Mouse (Mus musculus): Measurements from ENCODE around the gene Tor1aip2. TPM values are rescaled to one million over a fixed set of nuclear protein-coding genes. Genes with fewer than 3 reads are reported as not detected.

The Tor1aip2 gene
- polyA plus RNA-seq, 1 experiment, result 104 TPM

DNA sequence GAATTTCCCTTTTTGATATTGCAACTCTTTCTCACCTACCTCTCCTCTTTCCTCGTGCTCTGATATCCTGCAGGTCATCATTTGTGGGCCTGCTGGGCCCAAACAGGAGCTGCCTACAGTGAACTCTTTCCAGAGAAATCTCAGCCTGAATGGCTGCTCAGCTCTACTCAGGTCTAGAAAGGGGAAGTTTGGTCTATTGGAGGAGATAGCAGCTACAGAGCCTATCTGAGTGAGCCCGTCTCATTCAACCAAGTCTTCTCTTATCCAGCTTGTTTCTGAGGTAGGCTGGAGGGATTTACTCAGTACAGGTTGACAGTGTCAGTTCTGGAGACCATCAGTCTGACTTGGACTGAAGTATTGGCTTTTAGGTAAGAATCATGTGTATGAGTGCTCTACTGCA lies 68.6 kb downstream of the Tor1aip2 start:
- Histone ChIP-seq H3K4me1 (ENCODE audit: control insufficient read depth, insufficient read depth, low read length) (no peaks in the 10 kb centered on the region), H3K4me3 (ENCODE audit: insufficient read depth, low read length) (no peak overlapping the region), H3K27ac (ENCODE audit: insufficient read depth, low read depth, low read length) (no peak overlapping the region)
- no peak for TF ChIP-seq POLR2A (IDR thresholded peaks at IDR 0.05; ENCODE audit: borderline replicate concordance, low read depth, low read length)
- no peak for TF ChIP-seq CTCF (IDR thresholded peaks at IDR 0.05; ENCODE audit: low read depth, low read length)

DNA sequence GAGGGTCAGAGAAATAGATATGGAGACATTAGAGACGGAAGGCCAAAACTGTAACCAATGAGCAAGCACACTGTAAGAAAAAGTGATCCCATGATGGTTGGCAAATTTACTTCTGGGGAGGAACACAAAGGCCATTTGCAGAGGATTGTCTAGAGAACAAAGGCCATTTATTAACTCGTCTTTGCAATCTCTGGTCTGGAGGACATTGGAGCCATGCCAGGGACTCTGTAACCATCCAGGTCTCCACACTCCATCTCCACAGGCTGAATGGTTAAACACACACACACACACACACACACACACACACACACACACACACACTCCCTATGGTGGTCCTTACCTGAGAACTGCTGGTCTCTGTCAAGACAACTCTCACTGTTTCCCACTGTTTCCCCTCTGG lies 70.2 kb downstream of the Tor1aip2 start:
- H3K4me3 ChIP-seq (ENCODE audit: insufficient read depth, low read length), result no peak overlapping the region
- no peak overlapping the region for H3K27ac ChIP-seq (ENCODE audit: insufficient read depth, low read depth, low read length)
- TF ChIP-seq POLR2A (IDR thresholded peaks at IDR 0.05; ENCODE audit: borderline replicate concordance, low read depth, low read length), result no peak
- no peak for TF ChIP-seq CTCF (IDR thresholded peaks at IDR 0.05; ENCODE audit: low read depth, low read length)
- H3K4me1 ChIP-seq (ENCODE audit: control insufficient read depth, insufficient read depth, low read length), result no peaks in the 10 kb centered on the region

DNA sequence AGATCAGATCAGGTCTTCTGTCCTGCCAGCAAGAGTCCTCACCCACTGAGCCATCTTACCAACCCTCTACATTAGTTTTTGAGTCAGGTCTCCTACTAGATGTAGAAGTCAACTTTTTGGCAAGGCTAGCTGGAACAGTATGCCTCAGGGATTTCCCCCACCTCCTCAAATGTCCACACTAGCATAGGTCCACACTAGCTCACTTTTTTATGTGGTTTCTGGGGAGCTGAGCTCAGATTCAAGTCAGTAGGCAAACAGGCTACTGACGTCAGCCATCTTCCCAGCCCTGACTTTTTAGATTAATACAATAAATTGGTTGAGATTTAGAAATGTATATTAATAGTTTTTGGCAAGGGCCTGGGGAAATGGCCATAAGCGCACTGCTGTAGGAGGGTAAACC lies 72.2 kb downstream of the Tor1aip2 start:
- Histone ChIP-seq H3K4me3 (ENCODE audit: insufficient read depth, low read length) (no peak overlapping the region), H3K4me1 (ENCODE audit: control insufficient read depth, insufficient read depth, low read length) (no peaks in the 10 kb centered on the region)
- no peak for TF ChIP-seq POLR2A (IDR thresholded peaks at IDR 0.05; ENCODE audit: borderline replicate concordance, low read depth, low read length)
- TF ChIP-seq CTCF (IDR thresholded peaks at IDR 0.05; ENCODE audit: low read depth, low read length), result no peak

DNA sequence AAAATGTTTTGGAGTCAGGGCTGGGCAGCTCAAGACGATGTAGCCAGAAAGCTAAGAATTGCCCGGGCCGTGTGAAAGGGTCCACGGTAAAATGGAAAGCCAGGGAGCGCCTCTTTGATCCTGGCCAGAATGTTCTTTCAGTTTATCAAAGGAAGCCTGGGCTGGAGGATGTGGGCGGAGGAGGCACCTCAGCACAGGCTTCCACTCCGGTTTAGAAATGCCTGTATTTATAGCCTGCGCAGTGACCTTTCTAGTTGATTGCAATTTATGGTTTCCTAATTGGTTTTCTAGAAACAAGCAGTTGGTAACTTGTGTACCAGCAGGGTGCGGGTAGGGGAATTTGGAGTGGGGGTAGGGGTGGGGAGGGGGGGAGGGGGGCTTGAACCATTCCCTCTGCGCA lies 73.2 kb downstream of the Tor1aip2 start:
- H3K4me1 ChIP-seq (ENCODE audit: control insufficient read depth, insufficient read depth, low read length), result no peaks in the 10 kb centered on the region
- no peak for TF ChIP-seq POLR2A (IDR thresholded peaks at IDR 0.05; ENCODE audit: borderline replicate concordance, low read depth, low read length)
- no peak for TF ChIP-seq CTCF (IDR thresholded peaks at IDR 0.05; ENCODE audit: low read depth, low read length)
- no peak overlapping the region for H3K4me3 ChIP-seq (ENCODE audit: insufficient read depth, low read length)
- H3K27ac ChIP-seq (ENCODE audit: insufficient read depth, low read depth, low read length), result no peak overlapping the region

More for the DNA sequence above, 72.2 kb downstream of the Tor1aip2 start:
- no peak overlapping the region for H3K27ac ChIP-seq (ENCODE audit: insufficient read depth, low read depth, low read length)

DNA sequence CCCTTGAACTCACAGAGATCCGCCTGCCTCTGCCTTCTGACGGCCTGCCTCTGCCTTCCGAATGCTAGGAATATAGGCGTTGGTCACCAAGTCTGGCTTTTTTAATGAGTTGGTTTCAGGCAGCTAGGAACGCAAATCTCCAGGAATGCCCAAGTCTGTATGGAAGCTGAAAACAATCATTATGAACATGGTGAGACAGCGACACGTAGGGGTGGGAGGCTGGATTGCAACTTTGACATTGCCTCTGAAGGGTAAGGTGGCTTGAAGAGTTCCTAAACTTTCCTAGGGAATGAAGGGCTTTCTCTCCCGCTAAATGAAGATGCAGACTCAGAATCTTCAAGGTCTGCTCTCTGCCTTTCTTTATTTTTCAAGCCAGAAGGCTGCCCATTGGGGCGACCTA lies 75.9 kb downstream of the Tor1aip2 start:
- Histone ChIP-seq H3K4me1 (ENCODE audit: control insufficient read depth, insufficient read depth, low read length) (no peaks in the 10 kb centered on the region), H3K27ac (ENCODE audit: insufficient read depth, low read depth, low read length) (no peak overlapping the region), H3K4me3 (ENCODE audit: insufficient read depth, low read length) (no peak overlapping the region)
- TF ChIP-seq CTCF (IDR thresholded peaks at IDR 0.05; ENCODE audit: low read depth, low read length), result no peak
- no peak for TF ChIP-seq POLR2A (IDR thresholded peaks at IDR 0.05; ENCODE audit: borderline replicate concordance, low read depth, low read length)

DNA sequence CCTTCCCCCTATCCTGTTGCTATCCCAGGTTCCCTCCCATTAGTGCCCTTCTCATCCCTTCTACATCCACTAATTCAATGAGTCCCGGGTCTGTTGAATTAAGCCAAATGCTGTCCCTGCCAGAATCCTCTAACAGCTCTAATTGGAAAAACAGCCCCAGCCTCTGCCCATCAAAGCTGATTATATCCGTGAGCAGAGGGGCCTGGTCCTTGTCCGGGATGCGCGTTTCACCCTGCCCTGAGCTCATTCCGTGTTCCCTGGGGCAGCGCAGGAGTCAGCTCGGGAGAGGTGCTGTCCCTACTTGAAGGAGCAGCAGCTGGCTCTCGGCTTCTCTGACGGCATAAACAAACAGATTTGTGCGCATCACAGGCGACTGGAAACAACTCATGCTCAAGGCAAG lies 76.5 kb downstream of the Tor1aip2 start:
- no peak for TF ChIP-seq CTCF (IDR thresholded peaks at IDR 0.05; ENCODE audit: low read depth, low read length)
- TF ChIP-seq POLR2A (IDR thresholded peaks at IDR 0.05; ENCODE audit: borderline replicate concordance, low read depth, low read length), result no peak
- Histone ChIP-seq H3K4me3 (ENCODE audit: insufficient read depth, low read length) (no peak overlapping the region), H3K27ac (ENCODE audit: insufficient read depth, low read depth, low read length) (no peak overlapping the region), H3K4me1 (ENCODE audit: control insufficient read depth, insufficient read depth, low read length) (no peaks in the 10 kb centered on the region)

DNA sequence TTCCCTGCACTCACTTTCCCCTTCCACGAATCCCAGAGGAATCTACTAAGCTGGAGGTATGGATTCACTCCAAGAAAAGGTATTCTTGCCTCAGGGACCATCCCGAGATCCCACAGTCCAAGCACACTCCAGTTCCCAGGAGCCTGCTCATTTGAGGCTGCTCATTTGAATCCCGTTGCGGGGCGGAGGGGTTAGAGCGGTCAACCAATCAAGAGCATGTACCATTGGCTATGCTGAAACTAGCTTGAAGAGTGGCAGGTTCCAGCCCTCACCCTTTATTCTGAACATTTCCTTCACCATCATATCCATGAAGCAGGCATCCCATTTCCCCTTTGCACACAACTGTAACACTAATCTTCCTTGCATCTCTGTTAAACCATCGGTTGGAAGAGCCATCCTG lies 76.9 kb downstream of the Tor1aip2 start:
- no peak for TF ChIP-seq CTCF (IDR thresholded peaks at IDR 0.05; ENCODE audit: low read depth, low read length)
- no peak for TF ChIP-seq POLR2A (IDR thresholded peaks at IDR 0.05; ENCODE audit: borderline replicate concordance, low read depth, low read length)
- no peaks in the 10 kb centered on the region for H3K4me1 ChIP-seq (ENCODE audit: control insufficient read depth, insufficient read depth, low read length)
- no peak overlapping the region for H3K4me3 ChIP-seq (ENCODE audit: insufficient read depth, low read length)
- no peak overlapping the region for H3K27ac ChIP-seq (ENCODE audit: insufficient read depth, low read depth, low read length)

DNA sequence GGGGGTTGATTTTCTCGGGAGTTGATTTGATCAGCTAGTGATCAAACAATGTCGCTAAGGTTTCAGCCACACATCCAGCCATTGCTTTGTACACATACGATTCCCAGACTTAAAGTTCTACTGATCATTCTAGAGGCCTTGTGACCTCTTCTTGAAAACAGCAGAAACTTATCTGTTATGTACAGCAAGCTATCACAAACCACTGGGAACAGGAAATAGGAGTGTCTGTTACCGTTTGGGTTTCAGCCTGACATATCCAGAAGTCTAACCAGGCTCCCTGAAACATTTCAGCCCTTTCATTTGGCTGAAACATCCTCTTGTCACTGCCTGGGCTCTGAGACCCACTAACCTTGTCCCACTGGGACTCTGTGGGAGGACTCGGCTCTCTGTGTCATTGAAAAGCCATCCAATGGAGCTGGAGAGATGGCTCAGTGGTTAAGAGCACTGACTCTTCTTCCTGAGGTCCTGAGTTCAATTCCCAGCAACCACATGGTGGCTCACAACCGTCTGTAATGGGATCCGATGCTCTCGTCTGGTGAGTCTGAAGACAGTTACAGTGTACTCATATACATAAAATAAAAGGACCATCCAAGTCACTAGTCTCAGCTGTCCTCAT lies 78.8 kb downstream of the Tor1aip2 start:
- H3K4me3 ChIP-seq (ENCODE audit: insufficient read depth, low read length), result no peak overlapping the region
- no peaks in the 10 kb centered on the region for H3K4me1 ChIP-seq (ENCODE audit: control insufficient read depth, insufficient read depth, low read length)
- TF ChIP-seq POLR2A (IDR thresholded peaks at IDR 0.05; ENCODE audit: borderline replicate concordance, low read depth, low read length), result no peak
- TF ChIP-seq CTCF (IDR thresholded peaks at IDR 0.05; ENCODE audit: low read depth, low read length), result no peak
- H3K27ac ChIP-seq (ENCODE audit: insufficient read depth, low read depth, low read length), result no peak overlapping the region

DNA sequence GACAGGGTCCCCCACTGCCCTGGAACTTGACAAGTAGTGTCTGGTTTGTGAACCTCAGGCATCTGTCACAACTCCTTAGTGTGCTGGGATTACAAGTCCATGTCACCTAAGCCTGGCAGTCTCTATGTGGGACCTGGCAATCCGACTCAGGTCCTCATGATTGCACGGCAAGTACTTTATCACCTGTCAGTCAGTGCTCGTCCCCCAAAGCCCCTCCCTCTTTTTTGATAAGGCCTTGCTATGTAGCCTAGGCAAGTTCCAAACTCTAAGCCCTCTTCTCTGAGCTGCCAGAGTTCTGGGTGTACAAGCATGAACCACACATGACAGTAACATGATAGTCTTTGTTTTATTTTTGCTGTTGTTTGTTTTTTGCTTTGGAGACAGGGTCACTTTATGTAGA lies 81.6 kb downstream of the Tor1aip2 start:
- Histone ChIP-seq H3K4me1 (ENCODE audit: control insufficient read depth, insufficient read depth, low read length) (no peaks in the 10 kb centered on the region), H3K4me3 (ENCODE audit: insufficient read depth, low read length) (no peak overlapping the region), H3K27ac (ENCODE audit: insufficient read depth, low read depth, low read length) (no peak overlapping the region)
- TF ChIP-seq CTCF (IDR thresholded peaks at IDR 0.05; ENCODE audit: low read depth, low read length) (no peak), POLR2A (IDR thresholded peaks at IDR 0.05; ENCODE audit: borderline replicate concordance, low read depth, low read length) (no peak)

Other genes with a start within 250 kb of the Tor1aip2 start
- gene Qsox1, start 222.5 kb upstream of the Tor1aip2 start, polyA plus RNA-seq (2012; ENCODE audit: insufficient read depth, insufficient read length, missing spikeins), result 15.7 and 20.0 TPM in 2 replicates
- 34.4 and 40.9 TPM in 2 replicates for gene Cep350, start 62.1 kb upstream of the Tor1aip2 start, polyA plus RNA-seq (2012; ENCODE audit: insufficient read depth, insufficient read length, missing spikeins)
- 158 and 159 TPM in 2 replicates for gene Tor1aip1, start 1.1 kb downstream of the Tor1aip2 start, polyA plus RNA-seq (2012; ENCODE audit: insufficient read depth, insufficient read length, missing spikeins)
- not detected in 2 replicates for gene Fam163a, start 169.6 kb downstream of the Tor1aip2 start, polyA plus RNA-seq (2012; ENCODE audit: insufficient read depth, insufficient read length, missing spikeins)